Mouse (Mus musculus) urinary bladder, adult 18-20 months (tissue): ENCODE results near the gene Dtnb.

Experiments
- DNase-seq, 2 experiments: peaks; one replicate each; pipeline ENCODE4 v3.0.0; 2022; ENCODE audit warnings: low spot score in 2 of 2, mixed read lengths in 2 of 2

The Dtnb gene

GRCm38 (mm10) chr12:3572581-3573397 lies 608 bp downstream of the Dtnb start:
- peak; percentile 18 to 55 for DNase-seq

GRCm38 (mm10) chr12:3573410-3573809 lies 1.2 kb downstream of the Dtnb start:
- no peak for DNase-seq

GRCm38 (mm10) chr12:3574670-3575069 lies 2.5 kb downstream of the Dtnb start:
- DNase-seq = no peak

GRCm38 (mm10) chr12:3579958-3580530 lies 7.9 kb downstream of the Dtnb start:
- DNase-seq = no peak

- peak in 1 of 2 experiments; percentile 40 for DNase-seq
These were observed 10.4 kb downstream of the Dtnb start for GRCm38 (mm10) chr12:3582604-3583003.

GRCm38 (mm10) chr12:3585525-3585924 lies 13.3 kb downstream of the Dtnb start:
- DNase-seq = no peak

- no peak for DNase-seq
These were observed 14.8 kb downstream of the Dtnb start for GRCm38 (mm10) chr12:3587010-3587409.

GRCm38 (mm10) chr12:3590039-3590438 lies 17.9 kb downstream of the Dtnb start:
- no peak for DNase-seq

- no peak for DNase-seq
These were observed 19.4 kb downstream of the Dtnb start for GRCm38 (mm10) chr12:3591595-3591994.

- DNase-seq = no peak
These were observed 30.6 kb downstream of the Dtnb start for GRCm38 (mm10) chr12:3602786-3603185.

GRCm38 (mm10) chr12:3606202-3606601 lies 34.0 kb downstream of the Dtnb start:
- no peak for DNase-seq

GRCm38 (mm10) chr12:3609747-3610146 lies 37.6 kb downstream of the Dtnb start:
- DNase-seq = no peak

- no peak for DNase-seq
These were observed 39.7 kb downstream of the Dtnb start for GRCm38 (mm10) chr12:3611871-3612270.

GRCm38 (mm10) chr12:3615041-3615440 lies 42.9 kb downstream of the Dtnb start:
- DNase-seq = no peak

GRCm38 (mm10) chr12:3618144-3619020 lies 46.2 kb downstream of the Dtnb start:
- DNase-seq = no peak

GRCm38 (mm10) chr12:3619021-3619367 lies 46.8 kb downstream of the Dtnb start:
- no peak for DNase-seq

GRCm38 (mm10) chr12:3626880-3627279 lies 54.7 kb downstream of the Dtnb start:
- DNase-seq = no peak

- DNase-seq = peak in 1 of 2 experiments; percentile 5
These were observed 69.8 kb downstream of the Dtnb start for GRCm38 (mm10) chr12:3641931-3642330.

- DNase-seq = no peak
These were observed 84.6 kb downstream of the Dtnb start for GRCm38 (mm10) chr12:3656799-3657198.

GRCm38 (mm10) chr12:3657234-3657633 lies 85.1 kb downstream of the Dtnb start:
- DNase-seq = no peak

GRCm38 (mm10) chr12:3657786-3658185 lies 85.6 kb downstream of the Dtnb start:
- DNase-seq = no peak

GRCm38 (mm10) chr12:3659554-3660311 lies 87.6 kb downstream of the Dtnb start:
- no peak for DNase-seq
